Mouse (Mus musculus) cerebellum, adult 2 months (tissue): ENCODE results near the gene Ctbp2.

Experiments used
- CTCF ChIP-seq: fragments of 200-500 bp; IDR thresholded peaks from 2 replicates; pipeline ENCODE4 v1.5.1; 2011; ENCODE audit warnings: low read depth, mild to moderate bottlenecking, control low read depth, low read length, moderate library complexity, borderline replicate concordance; ENCODE audit not compliant: insufficient read depth
- POLR2A ChIP-seq: fragments of 200-500 bp; IDR thresholded peaks from 2 replicates; pipeline ENCODE4 v1.6.1; 2011; ENCODE audit warnings: low read length, control low read depth, borderline replicate concordance; ENCODE audit not compliant: insufficient read depth

GRCm38 (mm10) chr7:132991240-132991900, 132.8 kb downstream of the Ctbp2 start:
- no peak for TF ChIP-seq POLR2A
- TF ChIP-seq CTCF: no peak
